Mouse (Mus musculus) heart, adult 11 months (tissue): Measurements from ENCODE around the gene Zfp626.
"Not testable (repeated sequence)": the region's sequence is repeated elsewhere in the genome, so short reads cannot be mapped to it uniquely, and the experiment has no call there.

Experiments
- DNase-seq: peaks from one replicate; pipeline ENCODE4 v3.0.0; 2022

The Zfp626 gene

DNA sequence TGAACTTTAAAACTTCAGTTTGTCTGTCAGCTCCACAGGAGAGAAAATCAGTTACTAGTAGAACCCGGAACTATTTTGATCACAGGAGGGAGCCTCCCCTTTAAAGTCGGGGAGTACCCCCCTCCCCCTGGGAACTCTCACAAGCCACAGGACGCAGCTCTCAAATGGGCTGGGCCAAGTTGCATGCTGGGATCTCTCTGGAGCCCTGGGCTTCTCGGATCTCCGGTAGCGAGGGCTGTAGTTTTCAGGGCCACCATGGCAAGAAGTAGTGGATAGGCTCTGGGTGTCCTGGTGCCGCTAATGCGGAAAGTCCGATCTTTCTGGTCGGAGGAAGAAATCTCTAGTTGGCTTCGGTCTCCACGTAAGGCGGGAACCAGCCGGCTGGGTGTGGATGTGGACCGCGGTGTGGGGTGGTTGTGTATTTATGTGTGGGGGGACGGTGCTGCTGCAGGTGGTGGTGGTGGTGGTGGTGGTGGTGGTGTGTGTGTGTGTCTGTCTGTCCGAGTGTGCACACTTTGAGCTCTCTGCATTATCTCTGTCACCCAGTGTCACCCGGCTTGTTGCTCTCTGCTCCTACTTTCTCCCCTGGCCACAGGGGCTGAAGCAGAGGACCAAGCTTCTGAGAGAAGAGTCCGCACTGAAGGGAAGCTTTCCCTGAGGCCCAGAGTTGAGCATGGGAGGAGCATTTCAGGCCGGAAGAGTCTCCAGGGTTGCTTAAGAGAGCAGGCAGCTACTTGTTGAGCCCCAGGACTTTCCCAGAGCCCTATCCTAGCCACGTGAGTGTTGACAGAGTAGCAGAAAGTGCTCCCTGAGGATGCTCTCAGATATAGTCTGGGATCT, 53.6 kb downstream of the Zfp626 start:
- peak; percentile 99 for DNase-seq

GRCm38 (mm10) chr7:27862578-27862977, 55.6 kb downstream of the Zfp626 start:
- DNase-seq = not testable (repeated sequence)
